Mouse (Mus musculus): ENCODE data around the gene Cyb5r4.

DNA sequence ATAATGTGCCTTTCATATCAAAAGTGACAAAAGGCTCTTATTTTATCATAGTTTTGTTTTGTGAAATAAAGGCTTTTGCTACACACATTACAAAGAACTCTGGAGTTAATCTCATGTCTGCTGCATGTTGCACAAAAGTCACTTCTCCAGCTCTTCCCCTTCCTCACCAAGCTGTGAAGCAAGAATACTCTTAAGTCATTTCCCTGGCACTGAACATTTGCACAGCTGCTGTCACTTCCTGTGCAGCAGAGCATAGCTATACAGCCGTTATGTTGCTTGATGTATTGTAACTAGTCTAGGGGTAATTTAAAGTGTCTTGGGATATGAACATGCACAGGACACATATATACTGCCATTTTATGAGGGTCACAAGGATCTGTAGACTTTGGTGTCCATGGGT lies 46.3 kb downstream of the Cyb5r4 start:
- TF ChIP-seq CTCF (conservative IDR thresholded peaks at IDR 0.05; ENCODE audit: insufficient read depth, insufficient read length, low read depth, low read length): no peak
- no peak for TF ChIP-seq POLR2A (IDR thresholded peaks at IDR 0.05; ENCODE audit: low read depth, low read length)
